Mouse (Mus musculus): ENCODE data around the gene Zfp13. TPM values are rescaled to one million over a fixed set of nuclear protein-coding genes. Genes with fewer than 3 reads are reported as not detected.

Gene Zfp13
- 0.03 TPM in 1 of 2 replicates, not detected in the other for polyA plus RNA-seq (2012)

GRCm38 (mm10) chr17:23598582-23599552, at the start of gene Zfp13:
Gene Zfp13, minus strand, starts transcription at chr17:23599487.
- no peak for TF ChIP-seq GATA1 (IDR thresholded peaks at IDR 0.05; ENCODE audit: low read length)
- no peak for TF ChIP-seq TAL1 (IDR thresholded peaks at IDR 0.05; ENCODE audit: low read length)
- Histone ChIP-seq H3K9me3 (ENCODE audit: control insufficient read depth, low read length) (no peaks in the 10 kb centered on the region), H3K4me1 (ENCODE audit: control insufficient read depth) (peaks cover 23% of the 10 kb centered on the region), H3K4me3 (replicated peaks) (peak within 1 kb of the TSS; percentile 65), H3K27me3 (ENCODE audit: control insufficient read depth) (no peaks in the 10 kb centered on the region), H3K36me3 (ENCODE audit: control insufficient read depth) (no peaks in the 10 kb centered on the region)

- Histone ChIP-seq H3K9me3 (ENCODE audit: control insufficient read depth, low read length) (no peaks in the 10 kb centered on the region; the same call in 1 of the 2 replicates), H3K36me3 (ENCODE audit: control insufficient read depth) (no peaks in the 10 kb centered on the region), H3K4me3 (replicated peaks) (no peak overlapping the region), H3K4me1 (ENCODE audit: control insufficient read depth) (no peaks in the 10 kb centered on the region), H3K27me3 (ENCODE audit: control insufficient read depth) (peaks cover 32% of the 10 kb centered on the region)
- TF ChIP-seq GATA1 (IDR thresholded peaks at IDR 0.05; ENCODE audit: low read length) (no peak), TAL1 (IDR thresholded peaks at IDR 0.05; ENCODE audit: low read length) (no peak)
Measured at GRCm38 (mm10) chr17:23645894-23646293, 46.6 kb upstream of the Zfp13 start.

GRCm38 (mm10) chr17:23644613-23645495, 45.6 kb upstream of the Zfp13 start, which contains the start of gene Mmp25:
Gene Mmp25, minus strand, starts transcription at chr17:23645277.
- no peak within 1 kb of the TSS for H3K4me3 ChIP-seq (replicated peaks)

GRCm38 (mm10) chr17:23631241-23631640, 32.0 kb upstream of the Zfp13 start:
- Histone ChIP-seq H3K9me3 (ENCODE audit: control insufficient read depth, low read length) (no peaks in the 10 kb centered on the region), H3K4me1 (ENCODE audit: control insufficient read depth) (no peaks in the 10 kb centered on the region), H3K36me3 (ENCODE audit: control insufficient read depth) (no peaks in the 10 kb centered on the region), H3K27me3 (ENCODE audit: control insufficient read depth) (peaks cover 4% of the 10 kb centered on the region; the same call in 1 of the 2 replicates), H3K4me3 (replicated peaks) (no peak overlapping the region)
- TF ChIP-seq TAL1 (IDR thresholded peaks at IDR 0.05; ENCODE audit: low read length) (no peak), GATA1 (IDR thresholded peaks at IDR 0.05; ENCODE audit: low read length) (no peak)

More at GRCm38 (mm10) chr17:23644613-23645495, 45.6 kb upstream of the Zfp13 start, which contains the start of gene Mmp25:
- no peaks in the 10 kb centered on the region for H3K36me3 ChIP-seq (ENCODE audit: control insufficient read depth)
- no peaks in the 10 kb centered on the region; the same call in 1 of the 2 replicates for H3K9me3 ChIP-seq (ENCODE audit: control insufficient read depth, low read length)
- no peak for TF ChIP-seq GATA1 (IDR thresholded peaks at IDR 0.05; ENCODE audit: low read length)
- no peak for TF ChIP-seq TAL1 (IDR thresholded peaks at IDR 0.05; ENCODE audit: low read length)
- H3K4me1 ChIP-seq (ENCODE audit: control insufficient read depth), result no peaks in the 10 kb centered on the region
- peaks cover 32% of the 10 kb centered on the region for H3K27me3 ChIP-seq (ENCODE audit: control insufficient read depth)

- no peaks in the 10 kb centered on the region for H3K9me3 ChIP-seq (ENCODE audit: control insufficient read depth, low read length)
- no peak overlapping the region for H3K4me3 ChIP-seq (replicated peaks)
- H3K36me3 ChIP-seq (ENCODE audit: control insufficient read depth), result no peaks in the 10 kb centered on the region
- peaks cover 4% of the 10 kb centered on the region; the same call in 1 of the 2 replicates for H3K27me3 ChIP-seq (ENCODE audit: control insufficient read depth)
- TF ChIP-seq TAL1 (IDR thresholded peaks at IDR 0.05; ENCODE audit: low read length) (no peak), GATA1 (IDR thresholded peaks at IDR 0.05; ENCODE audit: low read length) (no peak)
- no peaks in the 10 kb centered on the region for H3K4me1 ChIP-seq (ENCODE audit: control insufficient read depth)
Measured at GRCm38 (mm10) chr17:23630195-23631020, 31.1 kb upstream of the Zfp13 start.

GRCm38 (mm10) chr17:23627813-23628212, 28.5 kb upstream of the Zfp13 start:
- Histone ChIP-seq H3K27me3 (ENCODE audit: control insufficient read depth) (peaks cover 4% of the 10 kb centered on the region; the same call in 1 of the 2 replicates), H3K36me3 (ENCODE audit: control insufficient read depth) (no peaks in the 10 kb centered on the region), H3K4me1 (ENCODE audit: control insufficient read depth) (no peaks in the 10 kb centered on the region), H3K9me3 (ENCODE audit: control insufficient read depth, low read length) (no peaks in the 10 kb centered on the region), H3K4me3 (replicated peaks) (no peak overlapping the region)
- TF ChIP-seq GATA1 (IDR thresholded peaks at IDR 0.05; ENCODE audit: low read length), result no peak
- TF ChIP-seq TAL1 (IDR thresholded peaks at IDR 0.05; ENCODE audit: low read length), result no peak

- TF ChIP-seq GATA1 (IDR thresholded peaks at IDR 0.05; ENCODE audit: low read length), result no peak
- no peak for TF ChIP-seq TAL1 (IDR thresholded peaks at IDR 0.05; ENCODE audit: low read length)
Measured at GRCm38 (mm10) chr17:23620351-23620750, 21.1 kb upstream of the Zfp13 start.

GRCm38 (mm10) chr17:23617087-23617486, 17.8 kb upstream of the Zfp13 start:
- TF ChIP-seq TAL1 (IDR thresholded peaks at IDR 0.05; ENCODE audit: low read length) (no peak), GATA1 (IDR thresholded peaks at IDR 0.05; ENCODE audit: low read length) (no peak)
- H3K27me3 ChIP-seq (ENCODE audit: control insufficient read depth), result peaks cover 13% of the 10 kb centered on the region
- no peaks in the 10 kb centered on the region for H3K4me1 ChIP-seq (ENCODE audit: control insufficient read depth)

More at GRCm38 (mm10) chr17:23620351-23620750, 21.1 kb upstream of the Zfp13 start:
- Histone ChIP-seq H3K4me3 (replicated peaks) (no peak overlapping the region), H3K36me3 (ENCODE audit: control insufficient read depth) (no peaks in the 10 kb centered on the region), H3K4me1 (ENCODE audit: control insufficient read depth) (no peaks in the 10 kb centered on the region), H3K9me3 (ENCODE audit: control insufficient read depth, low read length) (no peaks in the 10 kb centered on the region), H3K27me3 (ENCODE audit: control insufficient read depth) (peaks cover 13% of the 10 kb centered on the region)

More at GRCm38 (mm10) chr17:23617087-23617486, 17.8 kb upstream of the Zfp13 start:
- Histone ChIP-seq H3K36me3 (ENCODE audit: control insufficient read depth) (no peaks in the 10 kb centered on the region), H3K9me3 (ENCODE audit: control insufficient read depth, low read length) (no peaks in the 10 kb centered on the region), H3K4me3 (replicated peaks) (no peak overlapping the region)

Data from erythroblast, embryonic 14.5 days (primary cell).